Mouse (Mus musculus): ENCODE data around the gene Dmrtc1a. TPM values are rescaled to one million over a fixed set of nuclear protein-coding genes. Genes with fewer than 3 reads are reported as not detected.
"Not testable (repeated sequence)": the region's sequence is repeated elsewhere in the genome, so short reads cannot be mapped to it uniquely, and the experiment has no call there.

Dmrtc1a gene
- polyA plus RNA-seq, 1 experiment from 2014 or later, result 0.33 TPM

- 13% methylated on average over 4 of the region's 4 CpGs for WGBS
- not testable (repeated sequence) for H3K4me2 ChIP-seq (replicated peaks; ENCODE audit: low read depth, low read length); H3K4me3 ChIP-seq (ENCODE audit: low read depth, low read length); H3K36me3 ChIP-seq (ENCODE audit: insufficient read depth, low read length); H3K9ac ChIP-seq (replicated peaks; ENCODE audit: low read depth); ATAC-seq; H3K9me3 ChIP-seq (ENCODE audit: low read length); H3K27ac ChIP-seq (ENCODE audit: low read length); DNase-seq (ENCODE audit: low spot score); H3K4me1 ChIP-seq (ENCODE audit: insufficient read depth, low read depth, low read length); H3K27me3 ChIP-seq (replicated peaks; ENCODE audit: insufficient read depth, low read length)
- TF ChIP-seq CTCF (IDR thresholded peaks at IDR 0.05), result peak; percentile 59
These were observed 18.2 kb upstream of the Dmrtc1a start for GRCm38 (mm10) chrX:102926707-102927106.

GRCm38 (mm10) chrX:102914823-102915222 is 6.3 kb upstream of the Dmrtc1a start:
- H3K9ac ChIP-seq (replicated peaks; ENCODE audit: low read depth); H3K9me3 ChIP-seq (ENCODE audit: low read length); H3K27ac ChIP-seq (ENCODE audit: low read length); H3K4me1 ChIP-seq (ENCODE audit: insufficient read depth, low read depth, low read length); H3K4me2 ChIP-seq (replicated peaks; ENCODE audit: low read depth, low read length); H3K36me3 ChIP-seq (ENCODE audit: insufficient read depth, low read length); DNase-seq (ENCODE audit: low spot score); H3K27me3 ChIP-seq (replicated peaks; ENCODE audit: insufficient read depth, low read length); H3K4me3 ChIP-seq (ENCODE audit: low read depth, low read length); ATAC-seq: not testable (repeated sequence)
- 55% methylated on average over 1 of the region's 1 CpGs for WGBS

- no peak within 1 kb of the TSS for H3K9ac ChIP-seq (replicated peaks; ENCODE audit: low read depth)
- H3K36me3 ChIP-seq (ENCODE audit: insufficient read depth, low read length), result no peaks in the 10 kb centered on the region
- DNase-seq (ENCODE audit: low spot score) (no peak), ATAC-seq (no peak)
- WGBS, result 93% methylated on average over 6 of the region's 6 CpGs
- no peaks in the 10 kb centered on the region for H3K9me3 ChIP-seq (ENCODE audit: low read length)
- H3K4me1 ChIP-seq (ENCODE audit: insufficient read depth, low read depth, low read length), result no peaks in the 10 kb centered on the region
- no peak for TF ChIP-seq CTCF (IDR thresholded peaks at IDR 0.05)
- no peak for TF ChIP-seq EP300 (IDR thresholded peaks at IDR 0.05)
- no peak within 1 kb of the TSS for H3K4me3 ChIP-seq (ENCODE audit: low read depth, low read length)
- H3K4me2 ChIP-seq (replicated peaks; ENCODE audit: low read depth, low read length), result no peak within 1 kb of the TSS
- H3K27me3 ChIP-seq (replicated peaks; ENCODE audit: insufficient read depth, low read length), result no peaks in the 10 kb centered on the region
- H3K27ac ChIP-seq (ENCODE audit: low read length), result no peak within 1 kb of the TSS
These were observed 40.6 kb downstream of the Dmrtc1a start, which contains the start of gene 1700031F05Rik for GRCm38 (mm10) chrX:102867871-102868270. TSS of gene 1700031F05Rik (minus strand) at chrX:102867971.

GRCm38 (mm10) chrX:102854516-102854915 is 54.0 kb downstream of the Dmrtc1a start, which contains the start of gene Dmrtc1c2:
TSS of gene Dmrtc1c2 (minus strand) at chrX:102854616.
- H3K27ac ChIP-seq (ENCODE audit: low read length); H3K4me1 ChIP-seq (ENCODE audit: insufficient read depth, low read depth, low read length); H3K36me3 ChIP-seq (ENCODE audit: insufficient read depth, low read length); H3K4me3 ChIP-seq (ENCODE audit: low read depth, low read length); H3K4me2 ChIP-seq (replicated peaks; ENCODE audit: low read depth, low read length); H3K9me3 ChIP-seq (ENCODE audit: low read length); H3K9ac ChIP-seq (replicated peaks; ENCODE audit: low read depth); ATAC-seq; H3K27me3 ChIP-seq (replicated peaks; ENCODE audit: insufficient read depth, low read length); DNase-seq (ENCODE audit: low spot score): not testable (repeated sequence)
- WGBS, result 60% methylated on average over 1 of the region's 13 CpGs

Other genes starting within 250 kb of the Dmrtc1a start
- not detected in 2 replicates for gene Gm3880, start 221.7 kb downstream of the Dmrtc1a start, polyA plus RNA-seq (2015; fragmentation: Nextera tagmentation; extraction: Ambion mirVana)
- not detected in 2 replicates for gene Gm9112, start 201.1 kb downstream of the Dmrtc1a start, polyA plus RNA-seq (2015; fragmentation: Nextera tagmentation; extraction: Ambion mirVana)
- gene Dmrtc1b, start 200.8 kb downstream of the Dmrtc1a start, polyA plus RNA-seq (2015; fragmentation: Nextera tagmentation; extraction: Ambion mirVana), result not detected in 2 replicates
- not detected in 2 replicates for gene Dmrtc1c1, start 105.7 kb downstream of the Dmrtc1a start, polyA plus RNA-seq (2015; fragmentation: Nextera tagmentation; extraction: Ambion mirVana)
- gene Dmrtc1c2, start 54.1 kb downstream of the Dmrtc1a start, polyA plus RNA-seq (2015; fragmentation: Nextera tagmentation; extraction: Ambion mirVana), result not detected in 2 replicates
- gene 1700031F05Rik, start 40.7 kb downstream of the Dmrtc1a start, polyA plus RNA-seq (2015; fragmentation: Nextera tagmentation; extraction: Ambion mirVana), result not detected in 2 replicates
- gene 1700011M02Rik, start 218 bp upstream of the Dmrtc1a start, polyA plus RNA-seq (2015; fragmentation: Nextera tagmentation; extraction: Ambion mirVana), result not detected in 2 replicates
- gene 1700018G05Rik, start 19.7 kb upstream of the Dmrtc1a start, polyA plus RNA-seq (2015; fragmentation: Nextera tagmentation; extraction: Ambion mirVana), result not detected in 2 replicates

Data from lung, postnatal 0 days (tissue).